18 mouse cellular contexts compared by ENCODE assay signal in genomic region chr12:76605837-76606236, GRCm38 (mm10).
A peak's percentile ranks its signal among the peaks of the same experiment; 100 is the strongest.
DNase-seq lines count a peak whose midpoint lies in the region; ATAC-seq and TF ChIP-seq lines count a peak whose summit lies in the region.
"Had no signal": no experiment of that assay in that cellular context is flagged by ENCODE, and none has a peak within 500 bp of the region (broad histone marks: within the 10 kb centered on the region; RNA-seq: fewer than 3 reads in every experiment).

No protein-coding gene starts in this region.

- H3K4me2 ChIP-seq in kidney, postnatal 0 days (ENCODE audit: low read length) = no peak overlapping the region
- no peak overlapping the region for H3K4me2 ChIP-seq in midbrain, embryonic 11.5 days
- no peak overlapping the region for H3K4me2 ChIP-seq in midbrain, postnatal 0 days (ENCODE audit: low read depth, low read length, poor library complexity, severe bottlenecking)
- H3K4me2 ChIP-seq: hindbrain, embryonic 13.5 days; kidney, embryonic 15.5 days; limb, embryonic 15.5 days; lung, embryonic 15.5 days had no signal

- H3K36me3 ChIP-seq in kidney, postnatal 0 days (ENCODE audit: insufficient read depth, low read length) = no peaks in the 10 kb centered on the region
- H3K36me3 ChIP-seq in midbrain, embryonic 11.5 days (ENCODE audit: control insufficient read depth, insufficient read depth, low read length) = no peaks in the 10 kb centered on the region
- H3K36me3 ChIP-seq in midbrain, embryonic 10.5 days = no peaks in the 10 kb centered on the region
- H3K36me3 ChIP-seq in MEL (ENCODE audit: control insufficient read depth in 1 of 2, insufficient read depth in 2 of 2, low read length in 2 of 2) = no peaks in the 10 kb centered on the region
- peaks cover 10% of the 10 kb centered on the region for H3K36me3 ChIP-seq in midbrain, postnatal 0 days (ENCODE audit: insufficient read depth, low read length)
- H3K36me3 ChIP-seq: embryonic facial prominence, embryonic 10.5 days; hindbrain, embryonic 13.5 days; kidney, embryonic 15.5 days; limb, embryonic 15.5 days; lung, embryonic 15.5 days had no signal

- TF ChIP-seq CTCF in kidney, postnatal 0 days (IDR thresholded peaks at IDR 0.05; ENCODE audit: low read depth) = peak; percentile 41; the same call in 1 of the 2 replicates
- peak in 2 of 3 experiments; percentile 15 to 32; a peak in 2 of 6 replicates for TF ChIP-seq CTCF in MEL (IDR thresholded peaks at IDR 0.05 in 2 of 3, conservative IDR thresholded peaks at IDR 0.05 in 1 of 3; ENCODE audit: control insufficient read depth in 1 of 3, insufficient read depth in 1 of 3, low read depth in 2 of 3, low read length in 3 of 3, poor library complexity in 1 of 3, severe bottlenecking in 1 of 3)
- TF ChIP-seq CTCF in midbrain, postnatal 0 days (IDR thresholded peaks at IDR 0.05) = peak; percentile 38

- no peak overlapping the region for H3K4me3 ChIP-seq in kidney, postnatal 0 days (replicated peaks; ENCODE audit: low read depth, low read length)
- H3K4me3 ChIP-seq in midbrain, embryonic 11.5 days (ENCODE audit: low read depth, low read length) = no peak overlapping the region
- H3K4me3 ChIP-seq in midbrain, embryonic 10.5 days = no peak overlapping the region
- no peak overlapping the region for H3K4me3 ChIP-seq in MEL (ENCODE audit: control insufficient read depth in 1 of 2, insufficient read depth in 1 of 2, low read depth in 2 of 2, low read length in 2 of 2)
- no peak overlapping the region for H3K4me3 ChIP-seq in midbrain, postnatal 0 days (ENCODE audit: low read depth, low read length)
- H3K4me3 ChIP-seq: embryonic facial prominence, embryonic 10.5 days; hindbrain, embryonic 13.5 days; kidney, embryonic 15.5 days; limb, embryonic 15.5 days; lung, embryonic 15.5 days had no signal

- no peak for TF ChIP-seq EP300 in MEL (IDR thresholded peaks at IDR 0.05; ENCODE audit: low read depth in 1 of 2, low read length in 2 of 2)

- no peak for TF ChIP-seq POLR2A in MEL (IDR thresholded peaks at IDR 0.05; ENCODE audit: control insufficient read depth in 1 of 2, insufficient read depth in 1 of 2, low read depth in 1 of 2, low read length in 2 of 2, poor library complexity in 1 of 2)

- H3K79me2 ChIP-seq in MEL (ENCODE audit: control insufficient read depth, insufficient read depth, low read length, poor library complexity) = no peaks in the 10 kb centered on the region

- H3K9me3 ChIP-seq in kidney, postnatal 0 days (replicated peaks; ENCODE audit: low read length) = no peaks in the 10 kb centered on the region
- H3K9me3 ChIP-seq in midbrain, embryonic 11.5 days (ENCODE audit: control insufficient read depth, low read length) = no peaks in the 10 kb centered on the region
- H3K9me3 ChIP-seq in midbrain, embryonic 10.5 days (replicated peaks) = no peaks in the 10 kb centered on the region
- no peaks in the 10 kb centered on the region for H3K9me3 ChIP-seq in MEL (replicated peaks; ENCODE audit: insufficient read depth, low read length)
- H3K9me3 ChIP-seq in midbrain, postnatal 0 days (ENCODE audit: low read length) = no peaks in the 10 kb centered on the region
- H3K9me3 ChIP-seq: embryonic facial prominence, embryonic 10.5 days; hindbrain, embryonic 13.5 days; kidney, embryonic 15.5 days; limb, embryonic 15.5 days; lung, embryonic 15.5 days had no signal

- H3K27ac ChIP-seq in kidney, postnatal 0 days = no peak overlapping the region
- no peak overlapping the region for H3K27ac ChIP-seq in midbrain, embryonic 11.5 days (ENCODE audit: low read depth, low read length)
- H3K27ac ChIP-seq in midbrain, embryonic 10.5 days (replicated peaks) = no peak overlapping the region
- H3K27ac ChIP-seq in MEL (ENCODE audit: control insufficient read depth, low read depth, low read length) = no peak overlapping the region
- no peak overlapping the region for H3K27ac ChIP-seq in midbrain, postnatal 0 days (ENCODE audit: low read depth, low read length)
- H3K27ac ChIP-seq: hindbrain, embryonic 13.5 days; kidney, embryonic 15.5 days; limb, embryonic 15.5 days; lung, embryonic 15.5 days had no signal

- no peak; the same call in 1 of the 2 replicates for TF ChIP-seq RAD21 in MEL (IDR thresholded peaks at IDR 0.05; ENCODE audit: low read depth, low read length)

- H3K27me3 ChIP-seq in kidney, postnatal 0 days (ENCODE audit: insufficient read depth, low read length) = no peaks in the 10 kb centered on the region
- no peaks in the 10 kb centered on the region for H3K27me3 ChIP-seq in midbrain, embryonic 11.5 days (ENCODE audit: control insufficient read depth, insufficient read depth, low read length)
- peaks cover 4% of the 10 kb centered on the region for H3K27me3 ChIP-seq in midbrain, embryonic 10.5 days (ENCODE audit: low read depth, poor library complexity, severe bottlenecking)
- H3K27me3 ChIP-seq in MEL (ENCODE audit: control insufficient read depth in 1 of 2, insufficient read depth in 2 of 2, low read length in 2 of 2) = no peaks in the 10 kb centered on the region
- no peaks in the 10 kb centered on the region for H3K27me3 ChIP-seq in midbrain, postnatal 0 days (ENCODE audit: insufficient read depth, low read length)
- H3K27me3 ChIP-seq: hindbrain, embryonic 13.5 days; limb, embryonic 15.5 days; lung, embryonic 15.5 days had no signal

- no peaks in the 10 kb centered on the region for H3K4me1 ChIP-seq in kidney, postnatal 0 days (replicated peaks; ENCODE audit: insufficient read depth, low read length)
- no peaks in the 10 kb centered on the region for H3K4me1 ChIP-seq in midbrain, embryonic 11.5 days (ENCODE audit: control insufficient read depth, insufficient read depth, low read length)
- peaks cover 9% of the 10 kb centered on the region; the same call in 1 of the 2 replicates for H3K4me1 ChIP-seq in midbrain, embryonic 10.5 days
- no peaks in the 10 kb centered on the region for H3K4me1 ChIP-seq in MEL (ENCODE audit: control insufficient read depth in 1 of 2, insufficient read depth in 2 of 2, low read length in 2 of 2)
- H3K4me1 ChIP-seq in midbrain, postnatal 0 days (ENCODE audit: insufficient read depth, low read length) = no peaks in the 10 kb centered on the region
- H3K4me1 ChIP-seq: kidney, embryonic 15.5 days; lung, embryonic 15.5 days had no signal

- ATAC-seq in kidney, postnatal 0 days (replicated peaks; ENCODE audit: low FRiP score, low read depth) = no peak
- ATAC-seq in midbrain, embryonic 11.5 days (ENCODE audit: low FRiP score) = no peak
- ATAC-seq in midbrain, postnatal 0 days (ENCODE audit: low FRiP score) = no peak
- ATAC-seq: CD4-positive, CD25-positive, alpha-beta regulatory T cell, adult 4 months had no signal

- no peak for DNase-seq in kidney, postnatal 0 days (ENCODE audit: low spot score)
- DNase-seq in kidney, adult 9 months = no peak
- DNase-seq in midbrain, embryonic 11.5 days (ENCODE audit: low spot score, missing footprints) = peak; percentile 10
- DNase-seq in midbrain, embryonic 10.5 days (ENCODE audit: low spot score) = no peak
- DNase-seq in MEL (ENCODE audit: low read depth, low spot score) = no peak
- no peak for DNase-seq in midbrain, postnatal 0 days (ENCODE audit: low spot score)
- DNase-seq in gastrocnemius, adult 18-20 months (ENCODE audit: low spot score) = no peak
- DNase-seq: cerebellum, adult 18-20 months; gastrocnemius, postnatal 14 days; heart, postnatal 10 days; layer of hippocampus, postnatal 36 days; thymus, postnatal 25 days had no signal

- no peak overlapping the region for H3K9ac ChIP-seq in kidney, postnatal 0 days (ENCODE audit: low read depth, low read length)
- no peak overlapping the region for H3K9ac ChIP-seq in midbrain, embryonic 11.5 days (ENCODE audit: low read length)
- no peak overlapping the region for H3K9ac ChIP-seq in MEL (ENCODE audit: control insufficient read depth, low read depth, low read length, poor library complexity, severe bottlenecking)
- H3K9ac ChIP-seq in midbrain, postnatal 0 days (replicated peaks; ENCODE audit: low read length, poor library complexity, severe bottlenecking) = no peak overlapping the region
- H3K9ac ChIP-seq: hindbrain, embryonic 13.5 days; kidney, embryonic 15.5 days; limb, embryonic 15.5 days; lung, embryonic 15.5 days had no signal

- 66% methylated on average over 3 of the region's 3 CpGs for WGBS in kidney, postnatal 0 days
- 63% methylated on average over 3 of the region's 3 CpGs for WGBS in midbrain, embryonic 11.5 days
- 71% methylated on average over 3 of the region's 3 CpGs for WGBS in midbrain, embryonic 10.5 days
- 61% methylated on average over 3 of the region's 3 CpGs for WGBS in midbrain, postnatal 0 days

TF ChIP-seq in MEL, 35 proteins besides CTCF, POLR2A, EP300 and RAD21:
- no peak for TF ChIP-seq NRF1 (IDR thresholded peaks at IDR 0.05; ENCODE audit: insufficient read depth, low read depth, low read length, poor library complexity, severe bottlenecking)
- TF ChIP-seq SMC3 (IDR thresholded peaks at IDR 0.05; ENCODE audit: low read depth, low read length) = peak; percentile 38
- TF ChIP-seq HCFC1 (IDR thresholded peaks at IDR 0.05; ENCODE audit: low read depth, low read length) = no peak
- no peak for TF ChIP-seq POLR2AphosphoS2 (IDR thresholded peaks at IDR 0.05; ENCODE audit: low read length)
- TF ChIP-seq MYB (IDR thresholded peaks at IDR 0.05; ENCODE audit: low read depth, low read length) = no peak
